Mouse (Mus musculus): ENCODE measurements around the gene Prpf19.

Gene Prpf19

GRCm38 (mm10) chr19:10895016-10895528, at the start of gene Prpf19:
Gene Prpf19 (plus strand): TSS chr19:10895231.
- peak; percentile 97 to 98 for DNase-seq

- DNase-seq = no peak
These were observed 49.6 kb upstream of the Prpf19 start for GRCm38 (mm10) chr19:10845454-10845853.

DNA sequence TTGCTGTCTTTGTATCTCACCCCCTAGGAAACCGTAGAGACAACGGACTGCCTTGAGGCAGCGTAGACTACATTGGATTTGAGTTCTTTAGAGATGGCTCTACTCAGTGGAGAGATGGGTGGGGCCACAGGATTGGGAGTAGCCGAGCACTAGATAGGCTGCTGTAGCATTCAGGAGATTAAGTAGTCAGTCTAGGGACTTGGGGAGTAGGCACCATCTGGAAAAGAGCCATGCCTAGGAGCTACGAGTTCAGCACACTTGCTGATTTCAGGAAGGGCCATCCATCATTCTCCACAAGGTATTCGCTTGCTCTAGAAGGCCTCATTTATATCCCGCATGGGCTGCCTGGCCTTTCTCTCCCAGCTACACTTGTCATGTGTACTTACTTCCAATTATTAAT, 48.9 kb upstream of the Prpf19 start:
- no peak for DNase-seq

DNA sequence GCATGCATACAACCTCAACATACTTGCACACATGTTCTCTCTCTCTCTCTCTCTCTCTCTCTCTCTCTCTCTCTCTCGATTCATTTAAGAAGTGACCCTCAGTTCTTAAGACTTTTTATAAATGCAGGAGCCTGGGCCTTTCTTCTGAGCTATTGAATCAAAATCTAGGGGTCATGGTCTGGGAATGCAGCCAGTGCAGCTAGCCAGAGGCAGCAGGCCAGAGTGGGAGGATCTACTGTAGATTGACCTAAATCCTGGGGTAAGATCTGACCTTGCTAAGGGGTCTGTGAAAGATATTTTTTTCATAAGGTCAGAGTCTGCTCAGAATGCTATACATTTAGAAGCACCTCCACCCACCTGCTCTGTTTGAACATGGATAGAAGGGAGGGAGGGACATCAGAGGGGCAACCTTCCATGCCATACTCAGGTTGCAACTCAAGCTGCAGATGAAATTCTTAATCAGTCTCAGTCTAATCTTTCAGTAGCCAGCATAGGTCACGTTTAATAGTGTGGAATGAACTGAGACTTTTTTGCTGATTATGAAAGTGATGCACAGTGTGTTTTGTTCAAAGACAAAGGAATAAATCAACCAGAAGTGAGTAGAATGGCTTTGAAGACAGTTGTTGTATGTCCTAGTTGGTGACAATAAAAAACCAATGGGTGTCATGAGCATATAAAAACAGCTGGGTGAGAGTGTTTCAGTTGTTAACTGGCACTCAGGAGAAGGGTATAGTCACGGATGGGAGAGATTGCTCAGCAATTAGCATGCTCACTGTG, 47.5 kb upstream of the Prpf19 start:
- DNase-seq = no peak

GRCm38 (mm10) chr19:10855422-10855821, 39.6 kb upstream of the Prpf19 start:
- DNase-seq = no peak

DNA sequence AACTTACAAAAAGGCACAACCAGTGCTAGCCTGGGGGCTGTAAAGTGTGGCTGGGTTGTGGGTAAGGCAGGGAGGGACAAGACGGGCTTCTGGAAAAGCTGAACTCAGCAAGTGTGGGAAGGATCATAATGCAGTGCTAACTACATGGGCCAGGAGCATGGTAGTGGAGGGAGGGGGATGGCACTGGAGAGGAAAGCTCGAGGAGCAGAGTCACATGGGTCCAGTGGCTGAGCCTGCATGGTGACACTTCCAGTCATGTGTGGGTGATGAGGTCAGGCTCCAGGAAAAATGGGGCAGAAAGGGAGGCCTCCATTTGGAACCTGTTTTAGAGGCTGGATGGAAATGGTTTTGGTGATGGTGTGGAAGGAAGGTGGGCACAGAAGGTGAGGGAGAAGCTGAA, 38.5 kb upstream of the Prpf19 start:
- DNase-seq = no peak

- DNase-seq = no peak
These were observed 34.9 kb upstream of the Prpf19 start for GRCm38 (mm10) chr19:10860072-10860497.

DNA sequence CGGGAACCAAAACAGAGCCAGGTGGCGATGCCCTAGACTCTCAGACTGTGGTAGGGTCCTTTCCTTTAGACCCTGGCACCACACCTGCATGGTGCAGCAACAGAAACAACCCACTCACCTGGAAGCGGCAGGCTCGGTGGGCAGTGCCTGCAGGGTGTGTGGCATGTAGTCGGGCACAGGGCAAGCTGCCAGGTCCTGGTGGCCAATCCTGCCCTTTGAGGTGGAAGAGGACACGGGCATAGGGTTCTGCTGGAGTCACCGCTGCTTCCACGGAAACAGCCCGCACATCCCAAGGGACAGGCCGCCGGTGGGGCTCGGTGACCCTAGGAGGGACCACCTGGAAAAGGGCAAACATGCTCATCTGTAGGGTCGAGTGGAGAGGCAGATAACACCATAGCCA, 28.7 kb upstream of the Prpf19 start:
- DNase-seq = no peak

DNA sequence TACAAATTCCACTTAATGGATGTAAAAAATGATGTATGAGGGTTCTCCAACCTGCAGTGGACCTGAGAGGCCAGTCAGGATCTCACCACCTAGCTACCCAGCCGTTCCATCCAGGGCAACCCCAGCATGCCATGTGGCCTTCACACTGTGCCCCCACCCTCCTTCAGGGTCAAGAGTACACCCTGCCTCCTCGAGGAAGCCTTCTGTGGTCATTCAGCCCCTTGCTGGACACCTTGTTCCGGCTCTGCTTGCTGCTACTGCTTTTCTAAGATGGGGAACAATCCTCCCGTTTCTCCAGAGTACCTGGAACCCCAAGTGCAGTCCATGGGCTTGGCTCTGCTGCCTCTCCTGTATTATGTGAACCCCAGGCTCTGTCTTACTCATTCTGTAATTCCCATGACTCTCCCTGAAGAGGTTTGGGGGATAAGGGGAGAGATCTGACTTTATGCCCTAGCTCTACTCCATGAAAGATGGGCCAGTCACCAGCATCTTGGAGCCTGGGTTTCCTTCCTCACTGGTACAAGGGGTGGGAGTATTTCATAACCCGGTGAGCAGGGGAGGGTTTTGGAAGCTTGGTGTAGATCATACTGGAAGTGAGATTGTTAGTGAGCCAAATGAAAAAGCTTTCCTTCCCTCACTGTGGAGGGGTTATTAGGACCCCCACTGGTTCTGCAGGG, 26.9 kb upstream of the Prpf19 start:
- no peak for DNase-seq

GRCm38 (mm10) chr19:10868623-10869141, 26.3 kb upstream of the Prpf19 start:
- DNase-seq = no peak

- DNase-seq = peak; percentile 32 to 36
These were observed 25.7 kb upstream of the Prpf19 start for GRCm38 (mm10) chr19:10869241-10869885.

GRCm38 (mm10) chr19:10869886-10870527, 25.0 kb upstream of the Prpf19 start, which contains the start of gene Tmem132a:
Gene Tmem132a (minus strand): TSS chr19:10869940.
- no peak for DNase-seq

- DNase-seq = no peak
These were observed 24.4 kb upstream of the Prpf19 start for GRCm38 (mm10) chr19:10870676-10871075.

DNA sequence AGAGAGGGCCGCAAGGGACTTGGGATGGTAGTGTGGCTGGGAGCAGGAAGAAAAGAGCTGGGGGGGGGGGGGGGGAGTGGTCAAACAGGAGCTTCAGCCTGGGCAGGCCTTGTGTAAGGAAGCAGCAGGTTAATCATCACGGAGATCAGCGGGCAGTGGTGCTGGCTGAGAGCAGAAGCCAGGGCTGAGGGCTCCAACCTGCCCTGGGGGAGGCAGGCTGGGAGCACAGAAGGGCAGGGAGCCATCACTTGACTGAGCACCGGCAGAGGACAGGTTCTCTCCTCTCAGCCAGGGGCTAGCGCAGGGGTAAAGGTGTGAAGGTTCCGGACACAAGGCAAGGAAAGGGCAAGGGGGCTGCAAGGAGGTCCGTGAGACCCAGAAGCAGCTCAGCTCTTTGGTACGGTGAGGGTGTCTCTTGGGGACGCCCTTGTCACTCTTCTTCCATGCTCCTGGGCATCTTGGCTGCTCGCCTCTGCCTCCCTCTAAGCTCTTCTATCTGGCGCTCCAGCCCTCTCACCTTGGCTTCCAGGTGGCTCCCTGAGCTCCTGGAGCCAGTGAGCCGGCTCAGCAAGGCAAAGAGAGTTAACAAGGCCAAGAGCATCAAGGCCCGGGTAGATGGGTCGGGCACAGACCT, 23.6 kb upstream of the Prpf19 start:
- no peak for DNase-seq

DNA sequence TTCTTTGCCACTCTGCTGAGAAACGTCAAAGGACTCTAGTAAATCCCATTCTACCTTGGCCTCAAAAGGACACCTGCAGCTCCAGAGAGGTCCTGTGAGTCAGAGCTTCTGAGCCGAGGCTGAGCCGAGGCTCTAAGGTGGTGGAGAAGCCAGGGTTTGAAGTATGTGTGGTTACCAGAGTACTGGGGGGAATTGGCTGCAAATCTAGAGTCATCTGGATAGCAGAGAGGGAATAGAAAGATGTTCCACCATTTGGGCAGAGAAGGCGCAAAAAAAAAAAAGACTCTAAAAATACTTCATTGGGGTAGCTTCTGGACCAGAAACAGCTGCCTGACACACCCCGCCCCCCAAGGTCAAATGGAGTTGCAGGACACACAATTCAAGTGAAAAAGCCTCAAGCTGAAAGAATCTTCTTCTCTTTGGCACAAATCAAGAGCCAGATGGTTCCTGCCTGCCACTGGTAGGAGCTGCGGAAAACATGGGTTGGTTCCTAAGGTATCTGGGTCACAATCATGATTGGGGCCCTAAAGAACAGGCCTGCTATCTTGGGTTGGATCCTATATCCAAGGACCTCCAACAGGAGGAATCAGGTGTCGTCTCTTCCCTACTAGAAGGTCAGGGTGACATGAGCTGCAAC, 16.7 kb upstream of the Prpf19 start:
- no peak for DNase-seq

DNA sequence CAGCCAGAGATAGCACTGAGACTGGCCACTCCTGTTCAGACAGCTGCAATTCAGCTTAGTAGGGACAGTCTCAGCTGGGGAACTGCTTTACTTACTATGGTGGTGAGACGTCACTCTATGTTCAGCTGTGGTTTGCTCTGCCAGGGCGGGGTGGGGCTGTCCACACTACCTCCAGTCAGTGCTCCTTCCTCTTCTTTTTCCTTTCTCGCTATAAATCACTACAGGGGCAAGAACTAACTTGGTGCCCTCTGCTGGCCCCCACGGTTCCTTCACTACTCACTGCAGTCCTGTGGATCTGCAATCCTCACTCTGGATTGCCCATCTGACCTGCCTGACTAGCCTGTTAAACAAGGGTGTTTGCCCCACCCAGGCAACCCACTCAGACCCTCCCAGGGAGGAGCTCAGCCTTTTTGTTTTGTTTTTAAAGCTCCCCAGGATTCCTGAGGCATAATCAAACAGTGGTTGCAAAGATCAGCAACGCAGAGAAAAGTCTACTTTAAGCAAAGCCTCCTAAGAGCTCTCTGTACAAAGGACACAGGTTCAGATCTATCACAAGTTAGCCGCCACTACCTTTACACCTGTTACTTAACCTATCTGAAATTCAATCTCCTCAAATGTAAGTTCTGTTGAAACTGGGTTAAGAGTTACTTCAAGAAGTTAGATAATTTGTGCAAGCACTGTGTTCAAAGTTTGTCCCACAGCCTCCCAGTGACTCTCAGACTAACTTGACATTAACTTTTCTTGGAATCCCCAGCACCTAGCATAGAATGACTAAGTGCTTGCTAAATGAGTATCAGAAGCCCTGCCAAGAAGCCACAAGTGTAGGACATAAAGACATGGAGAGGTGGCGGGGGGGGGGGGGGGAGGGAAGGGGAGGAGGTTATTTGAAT, 14.7 kb upstream of the Prpf19 start:
- peak; percentile 59 to 61 for DNase-seq

- DNase-seq = no peak
These were observed 14.0 kb upstream of the Prpf19 start for GRCm38 (mm10) chr19:10880975-10881425.

DNA sequence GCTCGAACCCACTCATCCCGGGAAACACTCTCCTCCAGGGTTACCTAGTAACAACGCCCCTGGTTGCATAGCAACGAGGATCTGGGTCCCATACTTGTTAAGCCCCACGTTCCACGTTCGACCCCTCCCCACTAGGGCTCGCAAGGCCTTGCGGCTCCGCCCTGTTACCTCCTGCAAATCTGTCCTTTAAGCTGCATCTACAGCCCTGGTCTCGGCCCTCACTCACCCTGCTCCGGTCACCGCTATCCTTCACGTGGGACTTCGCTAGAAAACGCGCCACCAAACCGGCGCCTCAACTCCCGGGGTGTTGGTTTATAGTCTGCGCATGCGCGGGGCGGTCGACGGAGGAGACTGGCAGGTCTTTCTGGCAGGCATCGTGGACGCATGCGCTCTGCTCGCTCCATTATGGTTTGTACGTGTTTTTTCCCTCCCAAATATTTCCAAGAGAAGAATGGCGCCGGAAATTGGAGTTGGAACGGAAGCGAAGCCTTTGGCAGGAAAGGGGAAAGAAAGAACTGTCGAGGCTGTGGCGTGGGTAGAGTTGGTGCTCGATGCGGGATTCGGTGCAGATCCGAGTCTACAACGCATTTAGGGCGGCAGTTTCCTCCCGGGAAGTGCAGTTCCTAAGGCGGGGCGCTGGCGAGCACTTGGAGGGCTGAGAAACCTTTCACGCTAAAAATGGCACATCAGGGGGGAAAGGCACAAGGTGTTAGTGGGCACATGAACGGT, 13.4 kb upstream of the Prpf19 start, which contains the start of gene Tmem109:
Gene Tmem109, minus strand, starts transcription at position 576 of the 729 bp plus-strand sequence.
- DNase-seq = peak; percentile 90 to 92

GRCm38 (mm10) chr19:10892201-10892600, 2.8 kb upstream of the Prpf19 start:
- no peak for DNase-seq

GRCm38 (mm10) chr19:10895708-10896107, 677 bp downstream of the Prpf19 start:
- no peak for DNase-seq
